Mouse (Mus musculus): ENCODE measurements at regions not wholly inside any gene's neighbourhood (a gene's known extent, or its start where the extent isn't known, plus 50 kb on each side); places are given as distances from the start of the nearest gene placed in this dataset.

GRCm38 (mm10) chr9:59202654-59203514 lies 88.5 kb upstream of the Adpgk start:
- no peak for TF ChIP-seq CTCF (IDR thresholded peaks at IDR 0.05; ENCODE audit: low read depth)
- TF ChIP-seq EP300 (IDR thresholded peaks at IDR 0.05; ENCODE audit: low read depth), result no peak
